Mouse (Mus musculus): ENCODE measurements around the gene Clec4b2. TPM values are rescaled to one million over a fixed set of nuclear protein-coding genes. Genes with fewer than 3 reads are reported as not detected.
"Not testable (repeated sequence)": the region's sequence is repeated elsewhere in the genome, so short reads cannot be mapped to it uniquely, and the experiment has no call there.

The Clec4b2 gene
- total and polyA plus RNA-seq, 2 experiments from 2014 or later: not detected

- Histone ChIP-seq H3K9me3 (replicated peaks; ENCODE audit: control insufficient read depth, low read length) (peaks cover 3% of the 10 kb centered on the region; the same call in 1 of the 2 replicates), H3K4me2 (ENCODE audit: low read depth, low read length) (no peak overlapping the region), H3K36me3 (replicated peaks; ENCODE audit: control insufficient read depth, insufficient read depth, low read length) (no peaks in the 10 kb centered on the region), H3K4me3 (ENCODE audit: low read depth, low read length) (no peak overlapping the region), H3K4me1 (ENCODE audit: control insufficient read depth, insufficient read depth) (no peaks in the 10 kb centered on the region), H3K9ac (replicated peaks; ENCODE audit: low read depth, low read length) (no peak overlapping the region), H3K27ac (ENCODE audit: low read depth) (no peak overlapping the region), H3K27me3 (ENCODE audit: control insufficient read depth, insufficient read depth, low read length) (no peaks in the 10 kb centered on the region)
- TF ChIP-seq CTCF (IDR thresholded peaks at IDR 0.05; ENCODE audit: low read depth) (no peak), EP300 (IDR thresholded peaks at IDR 0.05; ENCODE audit: low read depth) (no peak)
- WGBS: 60% methylated on average over 1 of the region's 1 CpGs
- ATAC-seq (ENCODE audit: insufficient read depth, low read depth) (no peak), DNase-seq (ENCODE audit: low spot score) (no peak)
These were observed 2.9 kb downstream of the Clec4b2 start for GRCm38 (mm10) chr6:123175549-123175948.

GRCm38 (mm10) chr6:123184862-123185261 lies 12.2 kb downstream of the Clec4b2 start:
- not testable (repeated sequence) for ATAC-seq (ENCODE audit: insufficient read depth, low read depth); DNase-seq (ENCODE audit: low spot score); H3K4me3 ChIP-seq (ENCODE audit: low read depth, low read length); H3K27ac ChIP-seq (ENCODE audit: low read depth); H3K27me3 ChIP-seq (ENCODE audit: control insufficient read depth, insufficient read depth, low read length); H3K36me3 ChIP-seq (replicated peaks; ENCODE audit: control insufficient read depth, insufficient read depth, low read length); H3K4me2 ChIP-seq (ENCODE audit: low read depth, low read length); H3K9me3 ChIP-seq (replicated peaks; ENCODE audit: control insufficient read depth, low read length); H3K9ac ChIP-seq (replicated peaks; ENCODE audit: low read depth, low read length); H3K4me1 ChIP-seq (ENCODE audit: control insufficient read depth, insufficient read depth)
- 60% methylated on average over 2 of the region's 2 CpGs for WGBS

- no peaks in the 10 kb centered on the region for H3K36me3 ChIP-seq (replicated peaks; ENCODE audit: control insufficient read depth, insufficient read depth, low read length)
- TF ChIP-seq EP300 (IDR thresholded peaks at IDR 0.05; ENCODE audit: low read depth) (no peak), CTCF (IDR thresholded peaks at IDR 0.05; ENCODE audit: low read depth) (no peak)
- H3K9me3 ChIP-seq (replicated peaks; ENCODE audit: control insufficient read depth, low read length): peaks cover 8% of the 10 kb centered on the region; the same call in 1 of the 2 replicates
- H3K4me3 ChIP-seq (ENCODE audit: low read depth, low read length): no peak overlapping the region
- no peak overlapping the region for H3K27ac ChIP-seq (ENCODE audit: low read depth)
- 63% methylated on average over 1 of the region's 1 CpGs for WGBS
- H3K4me1 ChIP-seq (ENCODE audit: control insufficient read depth, insufficient read depth): no peaks in the 10 kb centered on the region
- H3K4me2 ChIP-seq (ENCODE audit: low read depth, low read length): no peak overlapping the region
- H3K9ac ChIP-seq (replicated peaks; ENCODE audit: low read depth, low read length): no peak overlapping the region
- DNase-seq (ENCODE audit: low spot score) (no peak), ATAC-seq (ENCODE audit: insufficient read depth, low read depth) (no peak)
- no peaks in the 10 kb centered on the region for H3K27me3 ChIP-seq (ENCODE audit: control insufficient read depth, insufficient read depth, low read length)
These were observed 34.7 kb downstream of the Clec4b2 start for GRCm38 (mm10) chr6:123207187-123208076.

GRCm38 (mm10) chr6:123208077-123208439 lies 35.4 kb downstream of the Clec4b2 start:
- H3K4me1 ChIP-seq (ENCODE audit: control insufficient read depth, insufficient read depth); ATAC-seq (ENCODE audit: insufficient read depth, low read depth); DNase-seq (ENCODE audit: low spot score); H3K27me3 ChIP-seq (ENCODE audit: control insufficient read depth, insufficient read depth, low read length); H3K36me3 ChIP-seq (replicated peaks; ENCODE audit: control insufficient read depth, insufficient read depth, low read length); H3K9ac ChIP-seq (replicated peaks; ENCODE audit: low read depth, low read length); H3K27ac ChIP-seq (ENCODE audit: low read depth); H3K9me3 ChIP-seq (replicated peaks; ENCODE audit: control insufficient read depth, low read length); H3K4me2 ChIP-seq (ENCODE audit: low read depth, low read length); H3K4me3 ChIP-seq (ENCODE audit: low read depth, low read length): not testable (repeated sequence)

- no peak for ATAC-seq (ENCODE audit: insufficient read depth, low read depth)
- DNase-seq (ENCODE audit: low spot score): no peak
- no peak overlapping the region for H3K4me3 ChIP-seq (ENCODE audit: low read depth, low read length)
- H3K9ac ChIP-seq (replicated peaks; ENCODE audit: low read depth, low read length): no peak overlapping the region
- H3K9me3 ChIP-seq (replicated peaks; ENCODE audit: control insufficient read depth, low read length): peaks cover 5% of the 10 kb centered on the region; the same call in 1 of the 2 replicates
- TF ChIP-seq CTCF (IDR thresholded peaks at IDR 0.05; ENCODE audit: low read depth) (no peak), EP300 (IDR thresholded peaks at IDR 0.05; ENCODE audit: low read depth) (no peak)
- no peaks in the 10 kb centered on the region for H3K27me3 ChIP-seq (ENCODE audit: control insufficient read depth, insufficient read depth, low read length)
- no peaks in the 10 kb centered on the region for H3K36me3 ChIP-seq (replicated peaks; ENCODE audit: control insufficient read depth, insufficient read depth, low read length)
- H3K27ac ChIP-seq (ENCODE audit: low read depth): no peak overlapping the region
- H3K4me2 ChIP-seq (ENCODE audit: low read depth, low read length): no peak overlapping the region
- H3K4me1 ChIP-seq (ENCODE audit: control insufficient read depth, insufficient read depth): no peaks in the 10 kb centered on the region
- 58% methylated on average over 1 of the region's 1 CpGs for WGBS
These were observed 39.0 kb downstream of the Clec4b2 start for GRCm38 (mm10) chr6:123211726-123212125.

Measured in heart, postnatal 0 days (tissue).